Mouse (Mus musculus) thymus, adult 18-20 months (tissue): Measurements from ENCODE around the gene Slc27a1.

Experiments
- DNase-seq, 2 experiments: peaks; one replicate each; pipeline ENCODE4 v3.0.0; 2022; ENCODE audit warnings: mixed read lengths in 2 of 2

Gene Slc27a1

DNA sequence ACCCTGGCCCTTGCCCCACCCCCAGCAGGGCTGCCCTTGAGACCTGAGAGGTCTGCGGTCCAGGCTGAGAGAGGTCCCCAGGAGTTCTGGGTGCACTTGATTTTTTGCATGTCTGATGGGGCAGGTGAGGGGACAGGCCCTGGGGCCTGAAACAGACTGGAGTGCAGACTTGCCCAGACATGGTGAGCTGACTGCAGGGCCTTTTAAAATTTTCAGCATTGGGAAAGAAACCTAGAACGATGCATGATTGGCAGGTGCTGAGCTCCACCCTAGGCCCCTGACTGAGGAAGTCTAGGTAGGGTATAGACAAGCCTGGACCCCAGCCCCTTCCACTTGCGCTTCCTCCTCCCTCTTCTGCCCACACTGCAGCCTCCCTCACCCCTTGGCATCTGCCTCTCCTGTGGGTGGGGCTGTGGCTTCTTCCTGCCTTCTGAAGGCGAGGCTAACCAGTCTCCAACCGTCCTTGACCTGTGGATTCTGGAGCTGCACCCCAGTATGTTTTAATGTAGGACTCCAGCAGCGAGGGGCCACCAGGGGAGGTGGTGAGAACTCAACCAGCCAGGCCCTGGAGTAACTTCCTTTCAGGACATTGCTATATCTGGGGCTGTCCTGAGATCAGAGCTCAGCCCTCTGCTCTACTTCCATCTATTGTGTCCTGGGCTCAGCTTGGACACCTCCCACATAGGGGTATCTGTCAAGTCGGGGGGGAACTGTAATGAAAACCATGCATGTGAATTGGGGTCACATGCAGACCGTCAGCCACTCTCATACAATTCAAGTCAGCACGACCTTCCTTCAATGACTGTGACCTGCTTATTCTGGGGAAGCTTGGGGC, 58.8 kb downstream of the Slc27a1 start:
- no peak for DNase-seq

DNA sequence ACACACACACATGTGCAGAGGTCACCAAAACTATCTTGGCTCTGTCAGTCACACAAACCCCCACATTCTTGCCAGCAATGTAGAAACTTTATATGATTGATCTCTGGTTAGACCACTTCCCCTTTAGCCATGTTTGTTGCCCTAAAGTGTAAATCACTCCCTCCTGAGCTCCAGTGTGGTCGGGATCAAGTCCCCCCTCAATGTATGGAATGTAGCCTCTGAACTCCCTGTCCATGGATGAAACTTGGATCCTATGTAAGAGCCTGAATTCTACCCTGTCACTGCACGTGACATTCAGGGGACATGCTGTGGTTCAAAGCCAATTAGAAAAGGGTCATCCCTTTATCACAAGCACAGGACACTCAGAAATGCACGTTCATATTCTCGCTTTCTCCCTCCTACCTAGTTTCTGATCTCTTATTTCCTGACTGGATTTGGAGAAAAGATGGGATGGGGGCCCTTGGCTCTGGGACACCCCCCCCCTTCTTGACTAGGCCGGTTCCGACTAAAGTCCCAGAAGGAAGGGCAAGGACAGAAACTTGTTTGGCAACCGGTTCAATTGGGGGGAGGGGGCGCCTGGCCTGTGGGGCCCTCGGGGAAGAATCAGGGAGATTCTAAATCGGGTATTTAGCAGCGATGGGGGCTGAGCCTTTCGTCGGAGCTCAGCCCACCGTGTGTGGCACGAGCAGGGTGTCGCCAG, 59.9 kb downstream of the Slc27a1 start:
- DNase-seq, result no peak

- peak; percentile 87 to 88 for DNase-seq
Observed at GRCm38 (mm10) chr8:71629096-71629697, 60.5 kb downstream of the Slc27a1 start.

- DNase-seq, result peak; percentile 49 to 59
Observed at GRCm38 (mm10) chr8:71629781-71630212, 61.1 kb downstream of the Slc27a1 start.

DNA sequence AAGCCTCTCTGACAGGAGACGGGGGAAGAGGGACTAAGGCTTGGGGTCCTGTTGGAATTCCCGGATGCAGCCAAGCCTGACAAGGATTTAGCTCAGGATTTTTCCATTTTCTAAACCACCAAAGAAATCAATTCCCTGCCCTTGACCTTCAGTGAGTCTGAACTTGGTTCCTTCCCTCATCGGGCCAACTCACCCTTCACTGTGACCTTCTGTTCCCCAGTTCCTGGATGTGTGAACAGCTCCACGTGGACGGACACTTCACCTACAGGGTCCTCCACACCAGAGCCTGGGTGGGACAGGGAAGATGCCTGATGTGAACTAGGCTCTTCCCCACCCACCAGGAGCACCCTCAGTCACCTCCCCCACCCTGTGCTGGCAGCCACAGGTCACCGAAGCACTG, 62.1 kb downstream of the Slc27a1 start:
- DNase-seq, result no peak

- no peak for DNase-seq
Observed at GRCm38 (mm10) chr8:71631897-71632296, 63.2 kb downstream of the Slc27a1 start.

DNA sequence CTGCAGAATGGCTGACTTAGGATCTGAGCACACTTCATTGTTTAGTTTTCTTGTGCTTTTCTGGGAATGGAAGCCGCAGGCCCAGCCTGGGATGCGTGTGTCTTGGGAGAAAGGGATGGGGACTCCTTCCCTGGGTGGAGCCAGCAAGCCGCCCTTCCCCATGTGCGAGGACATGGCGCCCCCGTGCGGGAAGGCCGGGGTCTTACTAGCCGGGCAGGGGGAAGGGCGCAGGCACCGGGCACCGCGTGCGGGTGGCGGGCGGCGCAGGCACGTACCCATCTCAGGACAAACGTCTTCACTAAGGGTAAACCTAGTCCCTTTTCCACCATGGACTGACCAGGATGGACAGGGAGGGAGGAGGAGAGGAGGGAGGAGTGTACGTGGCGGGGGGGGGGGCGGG, 64.5 kb downstream of the Slc27a1 start:
- DNase-seq, result peak; percentile 63 to 68

GRCm38 (mm10) chr8:71633981-71634667, 65.4 kb downstream of the Slc27a1 start:
- peak; percentile 58 to 76 for DNase-seq
